Mouse (Mus musculus): ENCODE measurements at regions not wholly inside any gene's neighbourhood (a gene's known extent, or its start where the extent isn't known, plus 50 kb on each side); places are given as distances from the start of the nearest gene placed in this dataset.

DNA sequence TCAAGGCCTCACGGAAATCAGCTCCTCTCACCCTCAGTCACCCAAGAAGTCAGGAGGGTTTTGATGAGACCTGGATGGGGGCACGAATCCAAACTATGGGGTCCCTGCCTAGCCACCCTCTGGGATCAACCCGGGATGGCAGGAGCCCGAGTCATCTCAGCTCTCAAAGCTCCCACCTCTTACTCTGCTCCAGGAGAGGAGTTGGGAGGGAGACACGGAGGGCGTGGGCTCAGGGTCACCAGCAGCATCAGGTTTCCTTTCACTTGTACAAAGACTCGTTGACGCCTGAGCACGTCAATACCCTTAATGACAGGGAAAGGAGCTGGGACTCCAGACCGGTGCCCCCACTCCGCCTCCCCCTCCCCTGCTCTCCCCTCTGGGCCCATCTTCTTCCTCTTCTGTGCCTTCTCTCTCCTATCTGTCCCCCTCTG, 60.8 kb upstream of the Casz1 start:
- Histone ChIP-seq H3K4me1 (ENCODE audit: control insufficient read depth, insufficient read depth, low read length) (peaks cover 6% of the 10 kb centered on the region; the same call in 1 of the 2 replicates), H3K27ac (ENCODE audit: insufficient read depth, low read depth, low read length) (no peak overlapping the region), H3K4me3 (ENCODE audit: insufficient read depth, low read depth, low read length) (no peak overlapping the region)
- WGBS, result 62% methylated on average over 11 of the region's 11 CpGs
- TF ChIP-seq POLR2A (IDR thresholded peaks at IDR 0.05; ENCODE audit: insufficient read depth, low read depth, low read length) (no peak), CTCF (IDR thresholded peaks at IDR 0.05; ENCODE audit: insufficient read depth, low read depth, low read length) (no peak)

DNA sequence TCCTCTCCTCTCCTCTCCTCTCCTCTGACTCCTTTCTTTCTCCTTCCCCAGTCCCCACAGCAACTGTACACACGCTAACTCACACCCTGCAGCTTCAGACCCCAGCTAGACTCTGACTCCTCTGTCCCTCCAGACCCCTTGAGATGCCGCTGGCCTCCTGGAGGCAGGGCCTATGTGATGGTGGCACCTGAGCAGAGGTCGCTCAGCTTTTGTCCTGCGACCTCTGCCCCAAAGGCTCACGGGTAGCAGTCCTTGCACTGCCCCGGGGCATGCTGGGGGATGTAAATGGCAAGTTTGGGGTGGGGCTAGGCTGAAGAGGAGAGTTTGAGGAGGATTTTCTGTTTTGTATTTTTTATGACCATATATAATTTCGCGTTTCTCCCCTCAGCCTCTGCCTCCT, 60.2 kb upstream of the Casz1 start:
- peaks cover 6% of the 10 kb centered on the region; the same call in 1 of the 2 replicates for H3K4me1 ChIP-seq (ENCODE audit: control insufficient read depth, insufficient read depth, low read length)
- WGBS, result 91% methylated on average over 8 of the region's 8 CpGs
- no peak overlapping the region for H3K4me3 ChIP-seq (ENCODE audit: insufficient read depth, low read depth, low read length)
- TF ChIP-seq CTCF (IDR thresholded peaks at IDR 0.05; ENCODE audit: insufficient read depth, low read depth, low read length), result no peak
- no peak for TF ChIP-seq POLR2A (IDR thresholded peaks at IDR 0.05; ENCODE audit: insufficient read depth, low read depth, low read length)
- H3K27ac ChIP-seq (ENCODE audit: insufficient read depth, low read depth, low read length), result no peak overlapping the region

DNA sequence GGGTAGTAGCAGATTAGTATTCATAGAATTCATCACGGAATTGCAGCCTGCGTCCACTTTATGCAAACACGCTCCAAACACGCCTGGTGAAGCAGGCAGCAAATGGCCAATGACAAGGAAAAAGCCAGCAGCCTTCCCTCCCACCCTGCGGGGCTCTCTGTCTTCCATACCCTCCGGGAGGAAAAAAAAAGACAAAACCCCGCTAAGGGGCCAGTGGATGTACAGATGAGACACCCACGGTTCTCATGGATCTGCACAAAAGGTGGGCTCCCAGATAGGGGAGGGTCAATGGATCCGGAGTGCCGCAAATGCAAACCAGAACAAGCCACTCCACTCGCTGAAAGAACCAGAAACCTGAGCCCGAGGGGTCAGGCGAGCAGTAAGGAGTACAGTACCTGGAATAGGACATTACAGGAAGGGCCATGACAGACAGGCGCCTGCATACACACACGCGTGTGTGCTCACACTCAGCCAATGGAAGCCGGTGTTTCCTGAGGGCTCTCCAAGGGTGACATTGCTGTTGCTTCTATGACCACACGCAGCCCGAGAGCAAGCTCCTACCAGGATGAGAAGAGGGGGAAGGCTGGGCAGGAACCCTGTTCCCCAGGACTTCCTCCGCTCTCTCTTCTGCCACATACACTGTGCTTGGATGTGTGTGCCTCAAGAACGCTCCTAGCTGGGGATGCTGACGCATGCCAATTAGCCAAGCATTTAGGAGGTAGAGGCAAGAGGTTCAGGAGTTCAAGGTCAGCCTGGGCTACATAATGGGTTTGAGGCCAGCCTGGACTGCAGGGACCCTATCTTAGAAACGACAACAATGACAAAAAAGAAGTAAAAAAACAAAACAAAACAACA, 57.5 kb upstream of the Casz1 start:
- Histone ChIP-seq H3K27ac (ENCODE audit: insufficient read depth, low read depth, low read length) (no peak overlapping the region), H3K4me1 (ENCODE audit: control insufficient read depth, insufficient read depth, low read length) (peaks cover 23% of the 10 kb centered on the region), H3K4me3 (ENCODE audit: insufficient read depth, low read depth, low read length) (no peak overlapping the region)
- no peak for TF ChIP-seq POLR2A (IDR thresholded peaks at IDR 0.05; ENCODE audit: insufficient read depth, low read depth, low read length)
- TF ChIP-seq CTCF (IDR thresholded peaks at IDR 0.05; ENCODE audit: insufficient read depth, low read depth, low read length), result no peak
- 76% methylated on average over 23 of the region's 23 CpGs for WGBS

DNA sequence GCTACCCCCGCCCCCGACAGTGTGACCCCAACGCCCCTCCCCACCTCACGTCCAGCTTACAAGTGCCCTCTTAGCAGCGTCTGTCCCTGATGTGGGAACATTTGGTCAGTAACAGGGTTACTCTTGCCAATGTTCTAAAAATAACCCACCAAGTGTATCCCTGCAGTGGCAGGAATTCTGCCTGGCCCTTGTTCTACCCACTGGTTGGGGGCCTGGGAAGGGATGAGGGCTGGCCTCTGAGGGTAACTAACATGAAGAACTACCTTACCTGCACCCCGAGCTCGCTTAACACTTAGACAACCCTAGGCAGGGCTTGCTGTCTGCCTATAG, 56.9 kb upstream of the Casz1 start:
- H3K4me3 ChIP-seq (ENCODE audit: insufficient read depth, low read depth, low read length), result no peak overlapping the region
- H3K27ac ChIP-seq (ENCODE audit: insufficient read depth, low read depth, low read length), result no peak overlapping the region
- WGBS, result 85% methylated on average over 7 of the region's 7 CpGs
- peaks cover 23% of the 10 kb centered on the region for H3K4me1 ChIP-seq (ENCODE audit: control insufficient read depth, insufficient read depth, low read length)
- no peak for TF ChIP-seq CTCF (IDR thresholded peaks at IDR 0.05; ENCODE audit: insufficient read depth, low read depth, low read length)
- no peak for TF ChIP-seq POLR2A (IDR thresholded peaks at IDR 0.05; ENCODE audit: insufficient read depth, low read depth, low read length)

DNA sequence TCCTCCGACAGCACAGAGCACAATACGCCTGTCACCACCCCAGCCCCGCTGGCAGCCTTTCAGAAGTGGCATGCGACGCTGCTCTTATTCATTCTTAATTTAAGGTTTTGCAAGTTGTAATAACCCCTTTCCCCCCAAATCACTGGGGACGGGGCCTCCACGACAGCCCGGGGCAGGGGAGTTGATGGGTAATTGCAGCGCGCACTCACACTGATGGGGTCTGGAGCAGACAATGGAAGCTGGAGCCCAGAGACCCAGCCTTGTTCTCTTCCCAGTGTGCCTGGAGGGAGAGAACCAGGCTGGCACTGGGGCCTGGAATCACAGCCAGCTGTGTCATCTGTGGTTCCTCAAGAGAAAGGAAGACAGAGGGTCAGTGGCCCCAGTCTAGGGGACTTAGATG, 54.2 kb upstream of the Casz1 start:
- TF ChIP-seq CTCF (IDR thresholded peaks at IDR 0.05; ENCODE audit: insufficient read depth, low read depth, low read length), result no peak
- no peak for TF ChIP-seq POLR2A (IDR thresholded peaks at IDR 0.05; ENCODE audit: insufficient read depth, low read depth, low read length)
- H3K4me1 ChIP-seq (ENCODE audit: control insufficient read depth, insufficient read depth, low read length), result peaks cover 17% of the 10 kb centered on the region
- no peak overlapping the region for H3K27ac ChIP-seq (ENCODE audit: insufficient read depth, low read depth, low read length)
- no peak overlapping the region for H3K4me3 ChIP-seq (ENCODE audit: insufficient read depth, low read depth, low read length)
- 29% methylated on average over 10 of the region's 10 CpGs for WGBS

DNA sequence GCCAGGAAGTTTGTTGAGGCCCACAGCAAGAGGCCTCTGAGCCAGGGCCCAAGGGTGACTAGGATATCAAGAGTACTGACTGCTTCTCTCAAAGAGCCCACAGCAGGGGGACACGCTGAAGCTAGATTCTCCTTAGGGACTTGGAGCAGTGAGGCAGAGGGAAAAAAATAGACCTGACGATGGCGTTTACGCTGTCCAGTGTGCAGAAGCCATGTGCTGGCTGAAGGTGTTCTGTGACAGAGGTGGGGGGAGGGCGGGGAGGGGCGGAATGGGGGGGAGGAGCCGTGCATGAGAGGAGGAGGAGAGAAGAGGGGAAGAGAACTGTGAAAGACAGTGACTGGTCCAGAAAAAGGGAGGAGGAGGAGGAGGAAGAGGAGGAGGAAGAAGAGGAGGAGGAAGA, 52.6 kb upstream of the Casz1 start:
- TF ChIP-seq CTCF (IDR thresholded peaks at IDR 0.05; ENCODE audit: insufficient read depth, low read depth, low read length) (no peak), POLR2A (IDR thresholded peaks at IDR 0.05; ENCODE audit: insufficient read depth, low read depth, low read length) (no peak)
- peaks cover 17% of the 10 kb centered on the region for H3K4me1 ChIP-seq (ENCODE audit: control insufficient read depth, insufficient read depth, low read length)
- H3K4me3 ChIP-seq (ENCODE audit: insufficient read depth, low read depth, low read length), result no peak overlapping the region
- H3K27ac ChIP-seq (ENCODE audit: insufficient read depth, low read depth, low read length), result no peak overlapping the region
- WGBS, result 74% methylated on average over 7 of the region's 7 CpGs

DNA sequence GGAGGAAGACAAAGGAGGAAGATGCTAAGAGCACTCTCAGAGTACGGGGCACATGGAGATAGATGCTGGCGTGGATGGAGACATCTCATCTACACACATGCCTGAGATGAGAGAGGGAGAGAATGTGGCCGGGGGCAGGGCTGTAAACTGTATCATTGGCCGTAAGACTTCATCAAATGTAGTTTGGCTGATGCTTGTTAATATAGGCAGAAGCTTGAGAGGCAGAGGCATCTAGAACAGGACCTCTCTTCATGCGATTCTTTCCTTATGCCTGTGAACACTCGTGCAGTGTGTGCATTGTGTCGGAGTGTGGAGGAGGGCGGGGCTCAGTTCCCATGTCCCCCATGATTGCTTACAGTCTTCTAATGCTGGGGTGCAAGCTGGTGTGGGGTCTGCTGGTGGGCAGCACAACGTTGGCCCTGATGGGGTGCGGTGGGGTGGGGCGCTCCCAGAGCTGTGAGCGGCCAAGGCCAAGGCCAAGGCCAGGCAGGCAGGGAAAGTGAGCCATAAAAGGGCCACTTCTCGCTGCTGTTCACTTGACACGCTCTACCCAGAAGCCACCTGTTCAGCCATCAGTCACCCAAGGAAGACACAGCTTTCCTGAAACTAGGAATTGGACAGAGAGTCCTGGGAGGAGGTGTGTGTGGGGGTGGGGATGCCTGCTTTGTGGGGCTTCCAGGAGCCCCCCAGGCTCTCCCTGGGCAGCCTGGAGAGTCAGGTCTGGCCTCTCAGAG, 51.7 kb upstream of the Casz1 start:
- no peak for TF ChIP-seq CTCF (IDR thresholded peaks at IDR 0.05; ENCODE audit: insufficient read depth, low read depth, low read length)

DNA sequence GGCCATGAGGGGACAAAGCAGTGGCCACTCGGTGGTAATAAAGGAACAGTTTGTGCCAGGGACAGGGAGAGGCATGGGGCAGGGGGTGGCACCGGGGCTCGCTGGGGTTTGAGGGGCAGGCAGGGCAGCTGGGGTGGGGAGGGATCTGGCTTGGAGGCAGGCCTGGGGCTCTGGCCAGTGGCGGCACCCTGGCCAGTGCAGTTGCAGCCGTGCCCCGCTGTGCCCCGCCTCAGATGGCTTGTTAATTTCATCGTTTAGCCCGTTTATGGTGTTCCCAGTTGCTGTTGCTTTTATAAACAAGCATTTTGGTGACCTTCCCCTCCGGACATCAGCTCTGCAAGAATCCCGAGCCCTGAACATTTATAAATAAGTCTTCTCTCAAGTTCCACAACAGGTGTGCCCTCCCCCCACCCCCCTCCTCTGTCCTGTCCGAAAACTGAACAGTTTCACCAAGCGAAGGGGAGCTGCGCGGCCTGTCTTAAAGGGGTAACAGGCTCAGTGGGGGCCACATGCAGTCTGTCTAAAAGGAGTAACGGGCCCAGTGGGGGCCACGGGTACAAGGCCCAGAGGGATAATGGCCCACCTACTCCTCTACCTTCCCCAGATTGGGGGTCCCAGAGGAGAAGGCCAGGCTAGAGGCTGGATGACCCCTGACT, 51.0 kb upstream of the Casz1 start:
- no peak overlapping the region for H3K27ac ChIP-seq (ENCODE audit: insufficient read depth, low read depth, low read length)
- TF ChIP-seq CTCF (IDR thresholded peaks at IDR 0.05; ENCODE audit: insufficient read depth, low read depth, low read length) (no peak), POLR2A (IDR thresholded peaks at IDR 0.05; ENCODE audit: insufficient read depth, low read depth, low read length) (no peak)
- H3K4me3 ChIP-seq (ENCODE audit: insufficient read depth, low read depth, low read length), result no peak overlapping the region
- 69% methylated on average over 17 of the region's 17 CpGs for WGBS
- peaks cover 17% of the 10 kb centered on the region for H3K4me1 ChIP-seq (ENCODE audit: control insufficient read depth, insufficient read depth, low read length)

More for the DNA sequence above, 51.7 kb upstream of the Casz1 start:
- 89% methylated on average over 14 of the region's 14 CpGs for WGBS
- Histone ChIP-seq H3K4me3 (ENCODE audit: insufficient read depth, low read depth, low read length) (no peak overlapping the region), H3K4me1 (ENCODE audit: control insufficient read depth, insufficient read depth, low read length) (peaks cover 17% of the 10 kb centered on the region), H3K27ac (ENCODE audit: insufficient read depth, low read depth, low read length) (no peak overlapping the region)

DNA sequence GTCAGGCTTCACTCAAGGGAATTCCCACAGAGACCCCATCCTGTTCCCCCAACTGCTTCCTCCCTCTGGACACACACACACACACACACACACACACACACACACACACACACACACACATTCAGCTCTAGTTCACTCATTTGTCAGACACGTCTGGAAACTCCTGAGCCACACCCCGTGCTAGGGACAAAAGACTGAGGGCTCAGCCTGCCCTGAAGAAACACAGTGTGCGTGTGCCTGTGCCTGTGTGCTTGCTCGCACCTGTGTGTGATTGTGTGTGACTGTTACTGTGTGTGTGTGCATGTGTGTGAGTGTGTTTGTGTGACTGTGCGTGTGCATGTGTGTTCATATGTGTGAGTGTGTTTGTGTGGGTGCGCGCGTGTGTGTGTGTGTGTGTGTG, 50.4 kb upstream of the Casz1 start:
- H3K4me1 ChIP-seq (ENCODE audit: control insufficient read depth, insufficient read depth, low read length), result peaks cover 17% of the 10 kb centered on the region
- no peak overlapping the region for H3K27ac ChIP-seq (ENCODE audit: insufficient read depth, low read depth, low read length)
- H3K4me3 ChIP-seq (ENCODE audit: insufficient read depth, low read depth, low read length), result no peak overlapping the region
- 87% methylated on average over 8 of the region's 8 CpGs for WGBS
- TF ChIP-seq CTCF (IDR thresholded peaks at IDR 0.05; ENCODE audit: insufficient read depth, low read depth, low read length), result no peak
- TF ChIP-seq POLR2A (IDR thresholded peaks at IDR 0.05; ENCODE audit: insufficient read depth, low read depth, low read length), result no peak

Measured in olfactory bulb, adult 2 months (tissue).